Mouse (Mus musculus) myocyte (in vitro differentiated cells): ENCODE data around the gene Gm47985. TPM values are rescaled to one million over a fixed set of nuclear protein-coding genes. Genes with fewer than 3 reads are reported as not detected.

Experiments
- H3K27me3 ChIP-seq: one replicate; pipeline ENCODE4 v1.6.1; 2011; ENCODE audit not compliant: control insufficient read depth, insufficient read depth, insufficient read length
- H3K36me3 ChIP-seq: one replicate; pipeline ENCODE4 v1.6.1; 2011; ENCODE audit not compliant: control insufficient read depth, insufficient read depth
- H3K4me2 ChIP-seq: one replicate; pipeline ENCODE4 v1.6.1; 2011; ENCODE audit warnings: low read depth, control low read depth
- H3K4me3 ChIP-seq: one replicate; pipeline ENCODE4 v1.5.1; 2011; ENCODE audit warnings: mild to moderate bottlenecking, control low read depth, moderate library complexity
- H3K79me2 ChIP-seq: one replicate; pipeline ENCODE4 v1.6.1; 2011; ENCODE audit not compliant: control insufficient read depth, insufficient read depth
- H3ac ChIP-seq: one replicate; pipeline ENCODE4 v1.6.1; 2011; ENCODE audit not compliant: control insufficient read depth, insufficient read length
- CEBPB ChIP-seq: IDR thresholded peaks from 2 replicates; pipeline ENCODE4 v1.6.1; 2011; ENCODE audit warnings: mild to moderate bottlenecking, moderate library complexity; ENCODE audit not compliant: poor library complexity, insufficient read depth, severe bottlenecking
- E2F4 ChIP-seq: IDR thresholded peaks from one replicate; pipeline ENCODE4 v1.6.1; 2011; ENCODE audit warnings: mild to moderate bottlenecking, control low read depth, moderate library complexity; ENCODE audit not compliant: insufficient read depth
- MAX ChIP-seq: IDR thresholded peaks from one replicate; pipeline ENCODE4 v1.6.1; 2011; ENCODE audit warnings: low read depth, mild to moderate bottlenecking, control low read depth
- MYOD1 ChIP-seq, 3 experiments: IDR thresholded peaks; one replicate each; pipeline ENCODE4 v1.6.1; 2011; ENCODE audit warnings: control low read depth in 2 of 3, low read depth in 2 of 3, mild to moderate bottlenecking in 2 of 3, moderate library complexity in 1 of 3; ENCODE audit not compliant: insufficient read length in 2 of 3, control insufficient read depth in 1 of 3
- MYOG ChIP-seq, 3 experiments: IDR thresholded peaks; one replicate each; pipeline ENCODE4 v1.6.1; 2011; ENCODE audit warnings: control low read depth in 2 of 3, low read depth in 2 of 3, mild to moderate bottlenecking in 2 of 3; ENCODE audit not compliant: insufficient read length in 2 of 3, control insufficient read depth in 1 of 3, insufficient read depth in 1 of 3
- POLR2A ChIP-seq: IDR thresholded peaks from one replicate; pipeline ENCODE4 v1.6.1; 2011; ENCODE audit warnings: low read depth, mild to moderate bottlenecking, control low read depth, moderate library complexity; ENCODE audit not compliant: insufficient read length
- POLR2AphosphoS2 ChIP-seq: IDR thresholded peaks from one replicate; pipeline ENCODE4 v1.6.1; 2011; ENCODE audit warnings: low read depth, control low read depth; ENCODE audit not compliant: insufficient read length
- REST ChIP-seq: IDR thresholded peaks from one replicate; pipeline ENCODE4 v1.6.1; 2011; ENCODE audit warnings: mild to moderate bottlenecking, control low read depth, moderate library complexity; ENCODE audit not compliant: insufficient read depth, insufficient read length
- SRF ChIP-seq: IDR thresholded peaks from one replicate; pipeline ENCODE4 v1.6.1; 2011; ENCODE audit warnings: low read depth; ENCODE audit not compliant: control insufficient read depth, insufficient read length
- TCF12 ChIP-seq: IDR thresholded peaks from one replicate; pipeline ENCODE4 v1.6.1; 2011; ENCODE audit warnings: mild to moderate bottlenecking, control low read depth; ENCODE audit not compliant: poor library complexity, insufficient read depth, severe bottlenecking
- TCF3 ChIP-seq: IDR thresholded peaks from one replicate; pipeline ENCODE4 v1.6.1; 2011; ENCODE audit warnings: low read depth, control low read depth; ENCODE audit not compliant: insufficient read length
- USF1 ChIP-seq: IDR thresholded peaks from one replicate; pipeline ENCODE4 v1.6.1; 2011; ENCODE audit warnings: low read depth, mild to moderate bottlenecking, control low read depth, moderate library complexity
- polyA plus RNA-seq: library from polyadenylated mRNA; unstranded; fragments of >200 nt; fragmentation: generic; extraction: Trizol; gene quantifications from one replicate; pipeline ENCODE4 v1.2.1, GENCODE M21; 2012; ENCODE audit warnings: missing spikeins

The Gm47985 gene
- polyA plus RNA-seq, 1 experiment: 0.12 TPM

GRCm38 (mm10) chr1:151166031-151166430 is 16.3 kb upstream of the Gm47985 start:
- TF ChIP-seq CEBPB (no peak), POLR2A (no peak), POLR2AphosphoS2 (no peak), USF1 (no peak), TCF3 (no peak), TCF12 (no peak), E2F4 (no peak)
- H3K4me3 ChIP-seq: no peak overlapping the region
- H3K79me2 ChIP-seq: no peaks in the 10 kb centered on the region
- no peak overlapping the region for H3K4me2 ChIP-seq
- H3ac ChIP-seq: no peak overlapping the region
- no peaks in the 10 kb centered on the region for H3K27me3 ChIP-seq
- H3K36me3 ChIP-seq: no peaks in the 10 kb centered on the region

- H3K79me2 ChIP-seq: no peaks in the 10 kb centered on the region
- no peak for TF ChIP-seq E2F4
- TF ChIP-seq CEBPB: no peak
- no peak for TF ChIP-seq REST
- no peak for TF ChIP-seq MYOG (IDR thresholded peaks at IDR 0.05; ENCODE audit: control insufficient read depth in 1 of 3, insufficient read depth in 1 of 3, insufficient read length in 2 of 3, low read depth in 2 of 3)
- TF ChIP-seq MYOD1 (IDR thresholded peaks at IDR 0.05; ENCODE audit: control insufficient read depth in 1 of 3, insufficient read length in 2 of 3, low read depth in 2 of 3): no peak
- no peak for TF ChIP-seq POLR2A
- TF ChIP-seq POLR2AphosphoS2: no peak
- no peak for TF ChIP-seq SRF
- TF ChIP-seq USF1: no peak
- TF ChIP-seq MAX: no peak
- TF ChIP-seq TCF12: no peak
- TF ChIP-seq TCF3: no peak
- H3K4me3 ChIP-seq: no peak overlapping the region
- H3ac ChIP-seq: no peak overlapping the region
- H3K4me2 ChIP-seq: no peak overlapping the region
- H3K36me3 ChIP-seq: no peaks in the 10 kb centered on the region
- H3K27me3 ChIP-seq: no peaks in the 10 kb centered on the region
Observed at GRCm38 (mm10) chr1:151167297-151168047, 14.9 kb upstream of the Gm47985 start.

- H3ac ChIP-seq: no peak overlapping the region
- no peak overlapping the region for H3K4me3 ChIP-seq
- no peak overlapping the region for H3K4me2 ChIP-seq
- H3K27me3 ChIP-seq: no peaks in the 10 kb centered on the region
- no peaks in the 10 kb centered on the region for H3K79me2 ChIP-seq
- TF ChIP-seq E2F4 (no peak), POLR2A (no peak), SRF (no peak), CEBPB (0 out of 2 replicates have a peak, but pooled peaks have one; percentile 11), TCF3 (no peak), POLR2AphosphoS2 (no peak)
- no peaks in the 10 kb centered on the region for H3K36me3 ChIP-seq
Observed at GRCm38 (mm10) chr1:151168637-151169036, 13.7 kb upstream of the Gm47985 start.

GRCm38 (mm10) chr1:151171572-151172461 is 10.5 kb upstream of the Gm47985 start:
- H3K4me3 ChIP-seq: no peak overlapping the region
- no peak overlapping the region for H3ac ChIP-seq
- no peaks in the 10 kb centered on the region for H3K79me2 ChIP-seq
- TF ChIP-seq TCF3 (no peak), REST (no peak), USF1 (no peak), MYOG (IDR thresholded peaks at IDR 0.05; ENCODE audit: control insufficient read depth in 1 of 3, insufficient read depth in 1 of 3, insufficient read length in 2 of 3, low read depth in 2 of 3) (peak in 1 of 3 experiments; percentile 33), MYOD1 (IDR thresholded peaks at IDR 0.05; ENCODE audit: control insufficient read depth in 1 of 3, insufficient read length in 2 of 3, low read depth in 2 of 3) (peak in 2 of 3 experiments; percentile 29 to 53)
- peak overlapping the region; percentile 68 for H3K4me2 ChIP-seq
- no peaks in the 10 kb centered on the region for H3K27me3 ChIP-seq
- no peaks in the 10 kb centered on the region for H3K36me3 ChIP-seq
